ENCODE assay signal across 11 mouse cellular contexts in genomic region chr4:47281920-47282682, GRCm38 (mm10).
"Had no signal": no experiment of that assay in that cellular context is flagged by ENCODE, and none has a peak within 500 bp of the region (broad histone marks: within the 10 kb centered on the region; RNA-seq: fewer than 3 reads in every experiment).

No protein-coding gene starts in this region.

- H3K9me3 ChIP-seq: limb, embryonic 10.5 days; liver, embryonic 15.5 days; midbrain, embryonic 13.5 days had no signal

- DNase-seq: kidney, postnatal 25 days; lung, adult 2 months; lung, postnatal 36 days; right cerebral cortex, postnatal 25 days; thymus, postnatal 4 days had no signal

- H3K4me1 ChIP-seq: midbrain, embryonic 13.5 days had no signal

- H3K27ac ChIP-seq: limb, embryonic 10.5 days; liver, embryonic 15.5 days; midbrain, embryonic 13.5 days; stomach, postnatal 0 days had no signal

- ATAC-seq: lung, postnatal 0 days; midbrain, embryonic 13.5 days had no signal

- H3K4me2 ChIP-seq: liver, embryonic 11.5 days; liver, embryonic 15.5 days; midbrain, embryonic 13.5 days had no signal

- H3K36me3 ChIP-seq: limb, embryonic 10.5 days; liver, embryonic 15.5 days; midbrain, embryonic 13.5 days had no signal

- H3K4me3 ChIP-seq: limb, embryonic 10.5 days; liver, embryonic 15.5 days; midbrain, embryonic 13.5 days had no signal

- H3K9ac ChIP-seq: liver, embryonic 15.5 days; midbrain, embryonic 13.5 days had no signal

- H3K27me3 ChIP-seq: midbrain, embryonic 13.5 days had no signal
